Mouse (Mus musculus) stomach, embryonic 14.5 days (tissue): Measurements from ENCODE around the gene Atp2b2. TPM values are rescaled to one million over a fixed set of nuclear protein-coding genes. Genes with fewer than 3 reads are reported as not detected.

Experiments
- ATAC-seq: fragments of 200-750 bp; cut with Nextera tagmentation; 2 replicates; pipeline ENCODE4 v1.8.0; 2017; ENCODE audit warnings: low read depth, moderate TSS enrichment; ENCODE audit not compliant: insufficient number of reproducible peaks, insufficient read depth, low FRiP score
- H3K27ac ChIP-seq: fragments of 300-500 bp; sonication (generic); 2 replicates; pipeline ENCODE4 v1.5.1; 2014; ENCODE audit warnings: mild to moderate bottlenecking, low read length, moderate library complexity, mixed read lengths
- H3K27me3 ChIP-seq: fragments of 300-500 bp; sonication (generic); 2 replicates; pipeline ENCODE4 v1.6.1; 2014; ENCODE audit warnings: low read length, control low read depth, mixed read lengths; ENCODE audit not compliant: control insufficient read depth, insufficient read depth
- H3K36me3 ChIP-seq: fragments of 300-500 bp; sonication (generic); 2 replicates; pipeline ENCODE4 v1.6.1; 2014; ENCODE audit warnings: mild to moderate bottlenecking, control low read depth, low read length, moderate library complexity, mixed read lengths; ENCODE audit not compliant: control insufficient read depth, insufficient read depth
- H3K4me1 ChIP-seq: fragments of 300-500 bp; sonication (generic); 2 replicates; pipeline ENCODE4 v1.6.1; 2014; ENCODE audit warnings: low read length, control low read depth, mixed read lengths; ENCODE audit not compliant: control insufficient read depth, insufficient read depth
- H3K4me2 ChIP-seq: fragments of 300-500 bp; sonication (generic); replicated peaks from 2 replicates; pipeline ENCODE4 v1.6.1; 2014; ENCODE audit warnings: low read depth, low read length, control low read depth
- H3K4me3 ChIP-seq: fragments of 300-500 bp; sonication (generic); 2 replicates; pipeline ENCODE4 v1.5.1; 2014; ENCODE audit warnings: low read depth, low read length, control low read depth
- H3K9ac ChIP-seq: fragments of 300-500 bp; sonication (generic); replicated peaks from 2 replicates; pipeline ENCODE4 v1.6.1; 2014; ENCODE audit warnings: low read depth, mild to moderate bottlenecking, control low read depth, low read length, moderate library complexity, mixed read lengths
- H3K9me3 ChIP-seq: fragments of 300-500 bp; sonication (generic); 2 replicates; pipeline ENCODE4 v1.6.1; 2016; ENCODE audit warnings: low read depth, low read length, control low read depth; ENCODE audit not compliant: control insufficient read depth
- WGBS: fragments of 180-500 bp; shearing (Covaris S2); extraction: QIAGEN DNeasy Blood & Tissue Kit; methylation state at CpG from one replicate; pipeline ENCODE4 v1.1.7; 2014; 5-methylcytosine and 5-hydroxymethylcytosine counted together
- polyA plus RNA-seq: library from polyadenylated mRNA; unstranded; fragments of >200 nt; fragmentation: Nextera tagmentation; extraction: Ambion mirVana; gene quantifications from 2 replicates; pipeline ENCODE4 v1.2.1, GENCODE M21; 2014

Gene Atp2b2
- polyA plus RNA-seq, 1 experiment from 2014 or later, result 2.4 TPM

- H3K9me3 ChIP-seq, result no peaks in the 10 kb centered on the region
- no peaks in the 10 kb centered on the region for H3K36me3 ChIP-seq
- 70% methylated on average over 5 of the region's 5 CpGs for WGBS
- no peak overlapping the region for H3K4me3 ChIP-seq
- H3K4me2 ChIP-seq, result no peak overlapping the region
- no peaks in the 10 kb centered on the region for H3K27me3 ChIP-seq
- no peak overlapping the region for H3K9ac ChIP-seq
- no peaks in the 10 kb centered on the region for H3K4me1 ChIP-seq
- no peak overlapping the region for H3K27ac ChIP-seq
- no peak for ATAC-seq
These were observed 132.6 kb downstream of the Atp2b2 start for GRCm38 (mm10) chr6:113909836-113910235.

- H3K9ac ChIP-seq, result no peak overlapping the region
- H3K27me3 ChIP-seq, result no peaks in the 10 kb centered on the region
- H3K4me3 ChIP-seq, result no peak overlapping the region
- no peaks in the 10 kb centered on the region for H3K4me1 ChIP-seq
- H3K9me3 ChIP-seq, result no peaks in the 10 kb centered on the region
- no peak overlapping the region for H3K4me2 ChIP-seq
- ATAC-seq, result no peak
- H3K36me3 ChIP-seq, result no peaks in the 10 kb centered on the region
- no peak overlapping the region for H3K27ac ChIP-seq
These were observed 134.3 kb downstream of the Atp2b2 start for GRCm38 (mm10) chr6:113908066-113908465.

- Histone ChIP-seq H3K27me3 (no peaks in the 10 kb centered on the region), H3K9me3 (no peaks in the 10 kb centered on the region), H3K4me2 (no peak overlapping the region), H3K9ac (no peak overlapping the region), H3K36me3 (no peaks in the 10 kb centered on the region), H3K4me1 (no peaks in the 10 kb centered on the region), H3K4me3 (no peak overlapping the region), H3K27ac (no peak overlapping the region)
- WGBS, result 75% methylated on average over 5 of the region's 5 CpGs
- no peak for ATAC-seq
These were observed 138.0 kb downstream of the Atp2b2 start for GRCm38 (mm10) chr6:113904406-113904805.

GRCm38 (mm10) chr6:113896023-113896422, 146.4 kb downstream of the Atp2b2 start:
- ATAC-seq, result no peak
- Histone ChIP-seq H3K9ac (no peak overlapping the region), H3K4me3 (no peak overlapping the region), H3K4me2 (no peak overlapping the region), H3K4me1 (no peaks in the 10 kb centered on the region), H3K9me3 (no peaks in the 10 kb centered on the region), H3K27ac (no peak overlapping the region), H3K27me3 (peaks cover 11% of the 10 kb centered on the region; the same call in 1 of the 2 replicates), H3K36me3 (no peaks in the 10 kb centered on the region)
- 78% methylated on average over 4 of the region's 4 CpGs for WGBS

- no peak for ATAC-seq
- 84% methylated on average over 3 of the region's 3 CpGs for WGBS
- no peak overlapping the region for H3K4me2 ChIP-seq
- no peak overlapping the region for H3K27ac ChIP-seq
- H3K4me1 ChIP-seq, result 0 out of 2 replicates have a peak, but pooled peaks cover 4% of the 10 kb centered on the region
- no peak overlapping the region for H3K4me3 ChIP-seq
- peaks cover 25% of the 10 kb centered on the region; the same call in 1 of the 2 replicates for H3K27me3 ChIP-seq
- H3K9me3 ChIP-seq, result no peaks in the 10 kb centered on the region
- no peak overlapping the region for H3K9ac ChIP-seq
- H3K36me3 ChIP-seq, result no peaks in the 10 kb centered on the region
These were observed 148.4 kb downstream of the Atp2b2 start for GRCm38 (mm10) chr6:113894008-113894407.

- H3K4me3 ChIP-seq, result no peak overlapping the region
- H3K36me3 ChIP-seq, result no peaks in the 10 kb centered on the region
- H3K4me1 ChIP-seq, result 0 out of 2 replicates have a peak, but pooled peaks cover 4% of the 10 kb centered on the region
- no peak overlapping the region for H3K27ac ChIP-seq
- H3K9ac ChIP-seq, result no peak overlapping the region
- no peaks in the 10 kb centered on the region for H3K9me3 ChIP-seq
- no peak for ATAC-seq
- H3K4me2 ChIP-seq, result no peak overlapping the region
- H3K27me3 ChIP-seq, result peaks cover 25% of the 10 kb centered on the region; the same call in 1 of the 2 replicates
- WGBS, result 42% methylated on average over 13 of the region's 13 CpGs
These were observed 150.2 kb downstream of the Atp2b2 start for GRCm38 (mm10) chr6:113892091-113892674.

- H3K4me1 ChIP-seq, result 0 out of 2 replicates have a peak, but pooled peaks cover 4% of the 10 kb centered on the region
- 1% methylated on average over 46 of the region's 49 CpGs for WGBS
- no peak overlapping the region for H3K9ac ChIP-seq
- no peaks in the 10 kb centered on the region for H3K36me3 ChIP-seq
- peaks cover 25% of the 10 kb centered on the region; the same call in 1 of the 2 replicates for H3K27me3 ChIP-seq
- H3K9me3 ChIP-seq, result no peaks in the 10 kb centered on the region
- ATAC-seq, result peak; percentile 66
- no peak overlapping the region for H3K27ac ChIP-seq
- peak overlapping the region; percentile 58 for H3K4me2 ChIP-seq
- peak overlapping the region; percentile 31 for H3K4me3 ChIP-seq
These were observed 151.0 kb downstream of the Atp2b2 start for GRCm38 (mm10) chr6:113891225-113891967.

GRCm38 (mm10) chr6:113890858-113891213, 151.6 kb downstream of the Atp2b2 start:
- ATAC-seq, result no peak
- Histone ChIP-seq H3K9ac (no peak overlapping the region), H3K4me2 (peak overlapping the region; percentile 58), H3K27me3 (peaks cover 25% of the 10 kb centered on the region; the same call in 1 of the 2 replicates), H3K9me3 (no peaks in the 10 kb centered on the region), H3K4me1 (0 out of 2 replicates have a peak, but pooled peaks cover 4% of the 10 kb centered on the region), H3K4me3 (peak overlapping the region; percentile 31), H3K27ac (no peak overlapping the region), H3K36me3 (no peaks in the 10 kb centered on the region)
- WGBS, result 2% methylated on average over 10 of the region's 10 CpGs
